Mouse (Mus musculus) embryonic facial prominence, embryonic 14.5 days (tissue): ENCODE measurements around the gene Vps26a. TPM values are rescaled to one million over a fixed set of nuclear protein-coding genes. Genes with fewer than 3 reads are reported as not detected.
"Not testable (repeated sequence)": the region's sequence is repeated elsewhere in the genome, so short reads cannot be mapped to it uniquely, and the experiment has no call there.

Source experiments
- ATAC-seq: fragments of 200-750 bp; cut with Nextera tagmentation; 2 replicates; pipeline ENCODE4 v1.8.0; 2017; ENCODE audit warnings: low read depth, moderate number of reproducible peaks, moderate TSS enrichment
- DNase-seq: peaks from one replicate; pipeline ENCODE4 v3.0.0-alpha.2; 2015; ENCODE audit warnings: low spot score
- H3K27ac ChIP-seq: fragments of 300-500 bp; sonication (generic); replicated peaks from 2 replicates; pipeline ENCODE4 v1.5.1; 2014; ENCODE audit warnings: low read depth, mild to moderate bottlenecking, low read length, moderate library complexity
- H3K27me3 ChIP-seq: fragments of 300-500 bp; sonication (generic); replicated peaks from 2 replicates; pipeline ENCODE4 v1.6.1; 2014; ENCODE audit warnings: low read length; ENCODE audit not compliant: control insufficient read depth, insufficient read depth
- H3K36me3 ChIP-seq: fragments of 300-500 bp; sonication (generic); 2 replicates; pipeline ENCODE4 v1.6.1; 2014; ENCODE audit warnings: low read length, mixed read lengths; ENCODE audit not compliant: control insufficient read depth, insufficient read depth
- H3K4me1 ChIP-seq: fragments of 300-500 bp; sonication (generic); 2 replicates; pipeline ENCODE4 v1.6.1; 2014; ENCODE audit warnings: antibody characterized with exemption, low read length; ENCODE audit not compliant: control insufficient read depth, insufficient read depth
- H3K4me2 ChIP-seq: fragments of 300-500 bp; sonication (generic); 2 replicates; pipeline ENCODE4 v1.6.1; 2014; ENCODE audit warnings: low read depth, mild to moderate bottlenecking, low read length, moderate library complexity, mixed read lengths
- H3K4me3 ChIP-seq: fragments of 300-500 bp; sonication (generic); 2 replicates; pipeline ENCODE4 v1.5.1; 2014; ENCODE audit warnings: low read depth, mild to moderate bottlenecking, low read length
- H3K9ac ChIP-seq: fragments of 300-500 bp; sonication (generic); 2 replicates; pipeline ENCODE4 v1.6.1; 2014; ENCODE audit warnings: low read depth, mild to moderate bottlenecking, low read length, moderate library complexity, mixed read lengths
- H3K9me3 ChIP-seq: fragments of 300-500 bp; sonication (generic); 2 replicates; pipeline ENCODE4 v1.6.1; 2016; ENCODE audit warnings: low read length; ENCODE audit not compliant: control insufficient read depth
- WGBS: fragments of 180-500 bp; shearing (Covaris S2); extraction: QIAGEN DNeasy Blood & Tissue Kit; methylation state at CpG from one replicate; pipeline ENCODE4 v1.1.7; 2014; 5-methylcytosine and 5-hydroxymethylcytosine counted together
- polyA plus RNA-seq: library from polyadenylated mRNA; unstranded; fragments of >200 nt; fragmentation: Nextera tagmentation; extraction: Ambion mirVana; gene quantifications from 2 replicates; pipeline ENCODE4 v1.2.1, GENCODE M21; 2014

Gene Vps26a
- polyA plus RNA-seq, 1 experiment from 2014 or later: 71.0 TPM

- H3K36me3 ChIP-seq: no peaks in the 10 kb centered on the region
- peak overlapping the region; percentile 70 for H3K27ac ChIP-seq
- DNase-seq: peak; percentile 64
- no peaks in the 10 kb centered on the region for H3K9me3 ChIP-seq
- peak overlapping the region; percentile 98 for H3K4me3 ChIP-seq
- peak overlapping the region; percentile 73 for H3K4me2 ChIP-seq
- peaks cover 11% of the 10 kb centered on the region; the same call in 1 of the 2 replicates for H3K4me1 ChIP-seq
- H3K9ac ChIP-seq: peak overlapping the region; percentile 85
- ATAC-seq: peak; percentile 84
- H3K27me3 ChIP-seq: no peaks in the 10 kb centered on the region
- WGBS: under 1% methylated on average over 31 of the region's 48 CpGs
Observed at GRCm38 (mm10) chr10:62485878-62486582, 575 bp downstream of the Vps26a start.

- DNase-seq: no peak
- no peak overlapping the region for H3K27ac ChIP-seq
- ATAC-seq: no peak
- no peak overlapping the region for H3K4me3 ChIP-seq
- no peaks in the 10 kb centered on the region for H3K9me3 ChIP-seq
- no peaks in the 10 kb centered on the region for H3K27me3 ChIP-seq
- peaks cover 7% of the 10 kb centered on the region for H3K36me3 ChIP-seq
- H3K9ac ChIP-seq: no peak overlapping the region
- H3K4me1 ChIP-seq: 0 out of 2 replicates have a peak, but pooled peaks cover 3% of the 10 kb centered on the region
- no peak overlapping the region for H3K4me2 ChIP-seq
- 68% methylated on average over 7 of the region's 7 CpGs for WGBS
Observed at GRCm38 (mm10) chr10:62481108-62481852, 5.3 kb downstream of the Vps26a start.

GRCm38 (mm10) chr10:62476980-62477379 lies 9.6 kb downstream of the Vps26a start:
- Histone ChIP-seq H3K27ac (no peak overlapping the region), H3K9me3 (no peaks in the 10 kb centered on the region), H3K36me3 (peaks cover 18% of the 10 kb centered on the region), H3K9ac (no peak overlapping the region), H3K4me1 (no peaks in the 10 kb centered on the region), H3K4me2 (no peak overlapping the region), H3K27me3 (no peaks in the 10 kb centered on the region), H3K4me3 (no peak overlapping the region)
- DNase-seq (no peak), ATAC-seq (no peak)
- 82% methylated on average over 2 of the region's 2 CpGs for WGBS

GRCm38 (mm10) chr10:62474944-62475343 lies 11.7 kb downstream of the Vps26a start:
- WGBS: 96% methylated on average over 10 of the region's 10 CpGs
- Histone ChIP-seq H3K4me2 (no peak overlapping the region), H3K4me3 (no peak overlapping the region), H3K4me1 (no peaks in the 10 kb centered on the region), H3K9me3 (no peaks in the 10 kb centered on the region), H3K27ac (no peak overlapping the region), H3K36me3 (peaks cover 18% of the 10 kb centered on the region), H3K9ac (no peak overlapping the region), H3K27me3 (no peaks in the 10 kb centered on the region)
- DNase-seq (no peak), ATAC-seq (no peak)

- Histone ChIP-seq H3K9me3 (no peaks in the 10 kb centered on the region), H3K27ac (no peak overlapping the region), H3K9ac (no peak overlapping the region), H3K4me2 (no peak overlapping the region), H3K36me3 (peaks cover 32% of the 10 kb centered on the region), H3K27me3 (no peaks in the 10 kb centered on the region), H3K4me3 (no peak overlapping the region), H3K4me1 (no peaks in the 10 kb centered on the region)
- ATAC-seq (no peak), DNase-seq (no peak)
- 72% methylated on average over 5 of the region's 5 CpGs for WGBS
Observed at GRCm38 (mm10) chr10:62471105-62471504, 15.5 kb downstream of the Vps26a start.

GRCm38 (mm10) chr10:62469736-62470135 lies 16.9 kb downstream of the Vps26a start:
- Histone ChIP-seq H3K4me1 (no peaks in the 10 kb centered on the region), H3K27me3 (no peaks in the 10 kb centered on the region), H3K9me3 (no peaks in the 10 kb centered on the region), H3K36me3 (peaks cover 27% of the 10 kb centered on the region), H3K4me3 (no peak overlapping the region), H3K27ac (no peak overlapping the region), H3K9ac (no peak overlapping the region), H3K4me2 (no peak overlapping the region)
- no peak for DNase-seq
- WGBS: 95% methylated on average over 4 of the region's 4 CpGs
- no peak for ATAC-seq

GRCm38 (mm10) chr10:62461321-62461720 lies 25.3 kb downstream of the Vps26a start:
- H3K36me3 ChIP-seq: peaks cover 58% of the 10 kb centered on the region
- H3K27me3 ChIP-seq: no peaks in the 10 kb centered on the region
- no peak overlapping the region for H3K9ac ChIP-seq
- H3K27ac ChIP-seq: no peak overlapping the region
- H3K4me3 ChIP-seq: no peak overlapping the region
- H3K4me2 ChIP-seq: no peak overlapping the region
- H3K4me1 ChIP-seq: no peaks in the 10 kb centered on the region
- DNase-seq: no peak
- H3K9me3 ChIP-seq: no peaks in the 10 kb centered on the region
- ATAC-seq: no peak

GRCm38 (mm10) chr10:62452001-62452400 lies 34.6 kb downstream of the Vps26a start:
- WGBS: 74% methylated on average over 11 of the region's 11 CpGs
- DNase-seq, H3K4me1 ChIP-seq, H3K9ac ChIP-seq, ATAC-seq, H3K4me3 ChIP-seq, H3K27me3 ChIP-seq, H3K9me3 ChIP-seq, H3K4me2 ChIP-seq, H3K27ac ChIP-seq: not testable (repeated sequence)
- H3K36me3 ChIP-seq: peaks cover 31% of the 10 kb centered on the region
